Mouse (Mus musculus) spleen, embryonic (tissue): ENCODE data around the gene Pgap2.

Experiments
- CTCF ChIA-PET: fragments of 350-600 bp; sonication (Branson Sonifier 250); formaldehyde crosslinking; loops from one replicate; lab custom pipeline; 2022; lab: Charles Lee

Pgap2 gene

DNA sequence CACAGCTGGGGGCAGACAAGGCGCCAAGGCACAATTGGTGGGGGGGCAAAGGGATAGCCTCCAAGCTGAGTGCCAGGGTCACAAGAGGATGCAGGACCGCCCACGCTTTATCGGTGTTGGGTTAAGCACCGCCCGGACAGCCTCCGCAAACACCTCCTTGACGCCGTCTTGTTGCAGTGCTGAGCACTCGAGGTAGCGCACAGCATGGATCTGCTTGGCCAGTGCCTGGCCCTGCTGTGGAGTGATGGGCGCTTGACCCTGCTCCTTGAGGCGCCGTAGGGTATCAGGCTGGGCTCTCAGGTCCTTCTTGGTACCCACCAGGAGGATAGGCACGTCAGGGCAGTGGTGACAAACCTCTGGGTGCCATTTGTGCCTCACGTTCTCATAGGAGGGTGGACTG is 29.6 kb downstream of the Pgap2 start:
- CTCF ChIA-PET: no interaction called here

DNA sequence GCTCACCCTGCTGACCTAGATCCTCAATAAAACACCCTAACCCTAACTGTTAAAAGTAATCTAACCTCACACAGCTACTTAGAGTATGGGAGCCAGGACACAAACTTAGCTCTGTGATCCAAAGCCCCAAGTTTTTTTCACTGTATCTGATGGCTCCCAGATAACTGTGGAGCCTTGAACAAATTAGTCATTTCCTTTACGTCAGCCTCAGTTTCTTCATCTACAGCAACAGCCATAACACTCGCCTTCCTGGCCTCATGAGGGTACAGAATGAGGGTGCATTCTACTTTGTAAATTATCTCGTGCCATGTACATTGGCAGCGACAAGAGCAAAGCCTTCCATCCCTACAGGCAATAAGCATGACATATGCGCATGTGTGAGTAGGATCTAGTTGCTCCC is 32.4 kb downstream of the Pgap2 start:
- CTCF ChIA-PET: no interaction called here

DNA sequence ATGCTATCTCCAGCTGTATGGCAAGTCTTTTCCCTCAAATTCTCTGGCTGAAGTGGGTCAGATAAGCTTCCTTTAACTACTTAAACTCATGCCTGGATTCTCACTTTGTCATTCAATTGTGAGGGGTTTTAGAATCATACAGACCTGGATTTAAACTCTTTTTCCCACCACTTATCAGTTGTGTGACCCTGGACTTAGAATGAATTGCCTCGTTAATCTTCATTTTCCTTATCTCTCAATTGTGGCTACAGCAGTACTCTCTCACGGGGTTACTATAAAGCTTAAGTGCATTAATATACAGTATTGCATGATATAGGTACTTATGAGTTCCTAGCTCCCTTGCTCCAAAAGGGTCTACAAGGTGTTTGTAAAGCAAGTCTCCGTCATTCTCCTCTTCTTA is 32.9 kb downstream of the Pgap2 start:
- CTCF ChIA-PET: no interaction called here

DNA sequence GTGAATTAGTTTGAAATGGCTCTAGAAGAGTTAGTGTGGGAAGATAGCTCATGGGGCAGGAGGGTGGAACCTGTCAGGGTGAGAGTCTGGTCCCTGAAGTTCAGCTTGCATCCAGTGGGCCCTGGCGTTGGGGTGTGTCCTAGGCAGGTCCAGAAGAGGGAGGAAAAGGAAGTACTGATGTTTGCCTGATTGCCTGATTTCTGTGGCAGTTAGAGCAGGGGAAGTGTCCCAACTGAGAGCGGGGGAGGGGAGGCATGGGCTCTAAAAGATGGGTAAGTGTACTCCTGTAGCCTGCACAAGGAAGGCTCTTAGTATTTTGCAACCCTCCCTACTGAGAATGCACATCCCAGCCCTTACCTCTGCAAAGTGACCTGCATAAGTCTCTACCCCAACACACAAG is 33.9 kb downstream of the Pgap2 start:
- CTCF ChIA-PET: no interaction called here

DNA sequence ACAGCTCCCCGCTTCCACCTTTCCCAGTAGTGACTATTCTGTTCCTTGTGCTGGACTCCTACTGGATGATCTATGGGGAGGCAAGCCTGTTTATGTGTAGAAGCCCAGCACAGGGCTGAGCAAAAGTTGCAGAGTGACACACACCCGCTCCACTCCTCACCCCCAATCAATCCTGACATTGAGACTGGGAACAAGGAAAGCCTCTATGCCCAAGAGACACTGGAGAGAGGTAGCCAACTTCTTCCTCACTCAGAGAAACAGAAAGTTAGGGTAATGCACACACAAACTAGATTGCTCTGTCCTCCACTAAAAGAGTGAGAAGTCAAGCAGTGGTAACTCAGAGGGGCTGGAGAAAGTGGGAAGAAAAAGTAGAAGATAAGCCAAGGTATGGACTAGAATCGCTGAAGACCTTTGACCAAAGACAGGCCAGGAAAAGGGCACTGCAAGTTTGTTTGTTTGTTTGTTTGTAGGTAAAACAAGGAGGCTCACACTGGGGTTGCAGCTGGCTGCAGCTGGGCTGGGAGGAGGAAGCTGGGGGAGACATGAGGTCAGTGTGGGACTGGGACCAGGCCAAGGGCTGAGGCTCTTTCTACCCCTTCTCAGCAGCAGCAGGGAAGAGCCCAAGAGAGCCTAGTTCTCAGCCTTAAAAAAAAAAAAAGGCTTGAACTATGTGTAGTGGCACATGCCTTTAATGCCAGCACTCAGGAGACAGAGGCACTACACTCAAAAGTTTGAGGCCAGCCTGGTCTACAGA is 35.0 kb downstream of the Pgap2 start:
- CTCF ChIA-PET: no interaction called here

DNA sequence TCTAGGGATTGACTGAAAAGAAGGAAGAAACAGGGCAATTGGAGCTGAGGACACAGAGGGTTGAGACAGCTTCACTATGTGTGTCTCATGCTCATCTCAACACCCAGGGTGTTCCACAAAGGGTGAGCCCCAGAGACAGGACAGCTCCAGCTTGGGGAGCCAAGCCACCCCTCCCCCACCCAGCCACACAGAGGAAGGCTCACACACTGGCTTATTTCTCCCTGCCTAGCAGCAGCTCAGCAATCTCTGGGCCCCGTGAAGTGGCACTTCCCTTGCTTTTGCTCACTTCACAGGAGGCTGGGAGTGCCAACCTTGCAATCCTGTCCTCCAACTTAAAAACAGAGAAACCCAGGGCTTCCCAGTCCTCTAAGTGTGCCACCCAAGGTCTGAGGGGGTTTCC is 35.8 kb downstream of the Pgap2 start:
- CTCF ChIA-PET: no interaction called here

DNA sequence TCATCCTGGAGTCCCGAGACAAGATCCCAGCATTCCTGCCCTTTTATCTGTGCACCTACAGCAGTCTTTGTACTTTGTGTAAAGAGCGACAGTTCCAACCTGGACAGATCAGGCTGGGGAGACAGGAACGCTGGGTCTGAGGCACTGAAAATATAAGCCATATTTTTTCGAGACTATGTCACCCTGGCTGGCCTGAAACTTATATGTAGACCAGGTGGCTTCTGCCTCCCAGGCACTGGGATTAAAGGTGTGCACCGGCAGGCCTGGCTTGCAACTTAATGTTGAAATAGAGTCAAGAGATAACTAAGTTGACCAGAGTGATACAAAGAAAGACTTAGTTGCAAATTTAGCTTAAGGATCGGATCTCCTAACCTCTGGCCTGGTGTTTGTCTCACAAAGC is 36.3 kb downstream of the Pgap2 start:
- CTCF ChIA-PET: no interaction called here

DNA sequence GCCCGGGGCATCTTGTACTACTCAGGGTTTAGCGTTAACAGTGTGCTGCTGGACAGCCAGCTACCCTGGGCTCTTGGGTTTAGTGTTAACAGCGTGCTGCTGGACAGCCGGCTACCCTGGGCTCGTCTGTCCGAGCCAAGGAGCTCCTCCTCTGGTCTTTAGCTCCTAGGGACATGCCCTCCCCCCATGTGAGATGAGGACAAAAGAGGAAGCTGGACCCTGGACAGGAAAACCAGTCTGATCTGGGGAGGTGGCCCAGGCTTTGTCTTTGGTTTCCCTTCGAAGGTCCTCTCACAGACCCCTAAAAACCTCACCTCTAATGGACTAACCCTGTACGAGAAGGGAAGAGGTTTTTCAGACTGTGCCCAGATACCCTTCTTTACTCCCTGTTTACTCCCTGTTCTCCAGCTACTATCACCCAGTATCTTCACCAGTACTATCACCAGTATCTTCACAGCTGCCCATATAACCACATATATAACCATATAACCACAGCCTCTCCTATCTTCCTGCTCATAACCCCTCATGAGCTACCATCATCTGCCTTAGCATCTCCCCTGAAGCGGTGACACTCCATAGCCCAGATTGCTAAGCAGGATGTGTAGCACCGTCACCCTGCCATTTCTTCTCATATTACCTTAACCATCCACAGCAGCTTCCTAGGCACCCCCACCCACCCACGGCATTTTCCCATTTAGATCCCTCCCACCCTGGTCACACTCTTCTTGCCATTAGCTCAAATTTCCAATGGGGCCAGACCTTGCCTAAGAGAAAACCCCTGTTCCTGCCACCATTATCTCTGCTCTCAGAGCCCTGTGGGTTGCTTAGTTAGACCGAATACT is 37.2 kb downstream of the Pgap2 start:
- CTCF ChIA-PET: interaction anchor here (0.7 kb wide), 1 partner anchor 212 kb away, joined by 3 read pairs; no protein-coding TSS in a partner anchor

DNA sequence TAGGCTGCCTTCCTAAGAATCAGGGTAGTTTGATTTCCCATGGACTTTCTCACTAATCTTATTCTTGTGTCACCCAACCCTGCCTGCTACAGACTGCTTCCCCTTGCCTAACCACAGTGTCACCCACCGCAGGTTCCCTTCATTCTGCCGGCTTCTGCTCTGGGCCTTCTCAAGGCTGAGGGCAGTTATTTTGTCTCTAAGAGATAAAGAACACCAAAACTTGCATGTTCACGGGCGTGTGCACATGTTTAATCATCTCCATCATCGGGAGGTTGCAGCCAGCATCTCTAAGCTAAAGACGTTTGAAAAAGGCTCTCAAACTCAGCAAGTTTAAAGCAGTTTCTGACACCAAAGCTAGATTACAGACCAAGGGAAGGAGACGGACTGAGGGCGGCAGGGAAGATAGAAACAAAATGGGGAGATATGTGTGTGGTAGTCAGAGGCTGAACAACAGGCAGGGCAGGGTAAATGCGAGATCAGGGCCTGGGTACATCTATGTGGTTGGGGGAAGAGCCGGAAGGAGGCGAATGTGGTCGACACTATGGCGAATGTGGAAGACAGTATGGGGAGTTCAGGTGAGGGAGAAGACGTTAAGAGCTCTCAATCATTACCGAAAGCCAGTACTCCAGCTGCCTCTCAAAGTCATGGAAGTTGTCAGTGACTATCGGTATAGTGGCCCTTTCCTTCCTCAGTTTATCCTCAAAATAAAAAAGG is 38.8 kb downstream of the Pgap2 start:
- CTCF ChIA-PET: interaction anchor here (0.6 kb wide), 1 partner anchor 26 kb away, joined by 3 read pairs; no protein-coding TSS in a partner anchor

DNA sequence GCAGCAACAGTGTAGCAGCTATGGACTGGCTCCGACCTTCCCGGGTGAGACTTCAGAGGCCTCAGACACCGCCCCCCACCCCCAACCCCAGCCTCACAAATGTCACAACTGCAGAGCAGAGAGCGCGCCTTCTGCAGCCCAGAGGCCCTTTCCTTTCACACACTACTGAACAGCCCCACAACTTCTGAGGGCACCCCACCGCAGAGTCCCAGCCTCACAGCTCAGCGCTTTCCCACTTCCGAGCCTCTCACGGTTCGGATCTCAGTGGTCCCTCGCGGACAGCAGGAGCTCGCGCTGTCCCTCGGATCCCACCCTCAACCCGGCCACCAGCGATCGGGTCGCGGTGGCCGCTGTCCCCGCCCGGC is 39.5 kb downstream of the Pgap2 start:
- CTCF ChIA-PET: interaction anchor here (0.6 to 0.7 kb wide), 3 partner anchors 18 to 28 kb away, joined by 3 to 7 read pairs (median 3); partner anchors contain the start of gene Stim1

DNA sequence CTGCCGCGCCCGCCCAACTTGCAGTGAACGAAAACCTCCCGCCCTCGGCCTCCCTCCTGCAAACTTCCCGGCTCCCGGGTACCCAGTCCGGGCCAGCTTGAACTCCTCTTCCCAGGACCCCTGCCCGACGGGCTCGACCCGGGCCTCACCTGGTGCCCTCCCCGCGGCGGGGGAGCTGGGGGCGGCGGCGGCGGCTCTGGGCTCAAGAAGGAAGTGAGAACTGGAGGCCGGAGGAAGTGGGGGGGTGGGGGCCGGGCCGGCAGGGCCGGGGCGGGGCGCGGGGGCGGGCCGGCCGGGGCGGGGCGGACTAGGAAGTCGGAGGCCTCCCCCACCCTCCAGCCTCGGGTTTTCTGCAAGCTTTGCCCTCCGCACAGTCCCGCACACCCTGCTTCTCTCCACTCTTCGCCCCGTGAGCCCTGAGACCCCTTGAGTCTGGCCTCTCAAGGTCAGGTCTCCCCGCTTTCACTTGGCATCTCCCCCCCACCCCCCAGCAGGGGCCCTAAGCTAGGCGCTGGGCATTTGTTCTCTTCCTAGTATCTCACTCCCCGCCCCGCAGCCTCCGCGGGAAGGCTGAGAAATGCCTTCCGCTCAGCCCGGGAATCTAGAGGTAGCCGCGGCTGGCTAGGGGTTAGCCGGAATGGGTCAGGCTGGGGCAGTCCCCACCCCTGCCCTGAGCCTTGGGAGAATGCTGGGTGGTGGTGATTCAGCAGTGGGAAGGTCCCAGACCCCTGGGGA is 40.1 kb downstream of the Pgap2 start:
- CTCF ChIA-PET: interaction anchor here (0.5 to 0.7 kb wide), 5 partner anchors 17 to 576 kb away, joined by 3 to 7 read pairs (median 5); partner anchors contain the start of gene Stim1

DNA sequence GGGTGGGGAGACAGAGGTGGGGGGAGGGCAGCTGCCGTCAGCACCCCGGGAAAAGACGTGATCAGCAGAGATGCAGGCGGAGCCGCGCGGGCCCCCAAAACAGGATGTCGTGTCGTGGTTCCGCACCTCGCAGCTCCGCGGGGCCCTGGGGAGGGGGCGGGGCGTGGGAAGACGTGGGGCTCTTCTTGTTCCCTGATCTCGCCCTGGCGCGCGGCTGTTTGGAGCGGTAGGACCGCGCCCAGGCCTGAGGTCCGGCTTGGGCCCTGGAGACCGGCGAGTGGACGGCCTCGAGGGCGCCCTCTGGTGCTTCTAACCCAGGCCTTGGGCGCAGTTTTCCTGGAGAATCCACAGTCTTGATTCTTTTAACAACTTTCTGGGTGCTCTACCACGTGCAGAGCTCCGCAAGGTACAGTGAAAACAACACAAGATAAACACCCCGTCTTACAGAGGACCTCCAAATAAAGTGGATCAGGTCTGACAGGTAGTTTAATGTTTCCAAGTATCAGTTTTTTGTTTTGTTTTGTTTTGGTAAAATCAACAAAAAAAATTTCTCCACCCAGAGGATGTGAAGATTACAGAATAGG is 40.7 kb downstream of the Pgap2 start:
- CTCF ChIA-PET: interaction anchor here (0.5 to 0.6 kb wide), 4 partner anchors 27 to 577 kb away, joined by 3 to 6 read pairs (median 6); no protein-coding TSS in a partner anchor

DNA sequence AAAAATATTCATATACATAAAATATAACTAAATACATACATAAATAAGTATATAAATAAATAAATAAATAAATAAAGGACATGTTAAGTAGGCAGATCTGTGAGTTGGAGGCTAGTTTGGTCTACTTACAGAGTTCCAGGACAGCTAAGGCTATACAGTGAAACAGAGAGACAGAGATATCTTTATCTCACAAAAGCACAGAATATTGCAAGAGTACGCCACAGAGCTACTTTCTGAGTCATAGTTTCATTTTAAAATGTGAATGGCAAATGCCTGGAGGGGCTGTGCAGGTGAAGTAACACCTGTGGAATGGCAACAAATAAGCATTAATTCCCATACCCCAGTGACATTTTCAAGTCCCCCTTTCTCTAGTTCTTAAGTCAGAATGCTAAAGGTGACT is 43.6 kb downstream of the Pgap2 start:
- CTCF ChIA-PET: no interaction called here

DNA sequence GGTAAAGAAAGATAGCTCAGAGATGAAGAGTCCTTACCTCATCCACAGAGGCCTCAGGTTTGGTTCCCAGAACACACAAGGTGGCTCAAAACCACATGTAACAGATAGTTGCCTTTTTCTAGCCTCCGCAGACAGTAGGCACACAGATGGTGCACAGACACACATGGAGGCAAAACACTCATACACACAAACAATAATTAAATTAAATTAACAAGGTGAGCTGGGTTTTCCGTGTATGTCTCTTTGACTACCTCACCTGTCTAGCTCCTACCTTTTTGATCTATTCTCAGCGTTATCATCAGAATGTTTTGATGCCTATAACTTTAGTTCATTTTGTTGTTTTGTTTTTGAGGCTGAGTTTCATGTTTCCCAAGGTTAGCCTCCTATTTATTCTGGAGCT is 45.9 kb downstream of the Pgap2 start, which contains the start of gene Rhog:
Gene Rhog, minus strand, starts transcription at position 101 of the 400 bp plus-strand sequence.
- CTCF ChIA-PET: no interaction called here

DNA sequence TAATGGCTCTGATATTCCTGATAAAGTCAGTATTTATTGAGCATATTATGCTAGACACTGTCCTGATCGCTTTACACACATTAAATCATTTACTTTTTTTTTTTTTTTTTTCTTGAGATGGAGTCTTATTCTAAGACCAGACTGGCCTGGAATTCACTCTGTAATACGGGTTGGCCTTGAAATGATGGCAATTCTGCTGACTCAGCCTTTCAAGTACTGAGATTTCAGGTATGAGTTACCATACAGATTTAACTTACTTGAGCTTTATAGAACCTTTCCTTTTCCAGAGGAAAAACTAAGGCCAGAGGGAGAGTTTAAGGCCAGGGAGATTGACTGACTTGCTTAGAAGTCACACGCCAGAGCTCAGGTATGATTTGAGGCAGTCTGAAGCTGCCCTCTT is 46.6 kb downstream of the Pgap2 start:
- CTCF ChIA-PET: no interaction called here

DNA sequence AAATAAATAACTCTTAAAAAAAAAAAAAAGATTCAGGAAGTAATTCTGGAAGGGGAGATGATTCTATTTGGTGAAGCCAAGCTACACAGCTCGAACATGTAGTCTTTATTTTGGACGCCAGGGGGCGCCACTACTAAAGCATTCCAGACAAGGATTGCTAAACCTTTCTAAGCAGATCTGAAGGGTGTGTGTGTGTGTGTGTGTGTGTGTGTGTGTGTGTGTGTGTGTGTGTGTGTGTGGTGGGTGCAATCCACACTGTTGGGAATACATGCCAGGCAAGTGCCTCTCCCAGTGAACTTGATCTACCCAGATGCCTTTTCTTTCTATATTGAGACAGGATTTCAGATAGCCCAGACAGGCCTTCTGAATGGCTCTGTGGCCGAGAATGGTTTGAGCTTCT is 48.2 kb downstream of the Pgap2 start:
- CTCF ChIA-PET: interaction anchor here (0.6 to 0.9 kb wide), 3 partner anchors 18 to 213 kb away, joined by 3 to 6 read pairs (median 6); no protein-coding TSS in a partner anchor

DNA sequence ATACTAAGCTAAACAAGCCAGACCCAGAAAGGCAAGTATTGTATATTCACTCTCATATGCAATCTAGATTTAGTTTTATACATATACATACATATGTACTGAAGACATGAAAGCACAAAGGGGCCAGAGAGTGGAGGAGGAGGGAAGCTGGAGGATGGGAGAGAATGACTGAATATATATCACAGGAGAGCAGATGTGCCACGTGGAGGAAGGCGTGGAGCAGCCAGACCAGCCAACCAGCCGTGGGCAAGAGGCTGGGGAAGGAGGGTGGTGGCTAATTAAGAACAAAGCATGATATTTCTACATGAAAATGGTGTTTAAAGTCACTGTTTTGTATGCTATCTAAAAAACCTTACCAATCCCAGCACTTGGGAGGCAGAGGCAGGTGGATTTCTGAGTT is 48.7 kb downstream of the Pgap2 start:
- CTCF ChIA-PET: interaction anchor here (0.6 to 0.9 kb wide), 2 partner anchors 159 to 212 kb away, joined by 3 to 6 read pairs; no protein-coding TSS in a partner anchor

DNA sequence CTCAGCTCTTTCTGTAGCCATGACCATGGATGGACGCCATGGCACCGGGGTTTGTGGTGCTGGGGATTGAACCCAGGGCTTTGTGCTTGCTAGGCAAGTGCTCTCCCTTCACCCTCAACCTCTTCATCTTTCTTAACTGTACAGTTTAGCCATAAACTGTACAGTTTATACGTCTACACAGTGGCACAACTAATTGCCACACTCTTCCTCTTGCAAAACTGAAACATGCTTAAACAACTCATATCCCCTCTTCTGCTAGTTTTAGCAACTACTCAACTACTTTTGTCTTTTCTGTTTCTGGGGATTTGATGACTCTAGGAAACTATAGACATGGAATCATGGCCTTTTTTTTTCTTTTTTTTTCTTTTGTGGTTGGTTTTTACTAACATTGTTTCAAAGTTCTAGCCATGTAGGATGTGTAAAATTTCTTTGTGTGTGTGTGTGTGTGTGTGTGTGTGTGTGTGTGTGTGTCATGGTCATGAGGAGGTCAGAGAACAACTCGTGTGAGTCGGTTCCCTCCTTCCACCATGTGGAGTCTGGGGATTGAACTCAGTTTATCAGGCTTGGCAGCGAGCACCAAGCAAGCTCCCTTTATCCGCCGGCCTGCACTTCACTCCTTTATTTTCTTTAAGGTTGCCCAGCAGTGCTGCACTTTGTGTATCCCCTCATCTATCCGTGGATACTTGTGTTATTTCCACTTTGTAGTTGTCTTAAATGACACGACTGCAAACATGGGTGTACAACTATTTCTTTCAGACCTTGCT is 49.9 kb downstream of the Pgap2 start:
- CTCF ChIA-PET: no interaction called here

DNA sequence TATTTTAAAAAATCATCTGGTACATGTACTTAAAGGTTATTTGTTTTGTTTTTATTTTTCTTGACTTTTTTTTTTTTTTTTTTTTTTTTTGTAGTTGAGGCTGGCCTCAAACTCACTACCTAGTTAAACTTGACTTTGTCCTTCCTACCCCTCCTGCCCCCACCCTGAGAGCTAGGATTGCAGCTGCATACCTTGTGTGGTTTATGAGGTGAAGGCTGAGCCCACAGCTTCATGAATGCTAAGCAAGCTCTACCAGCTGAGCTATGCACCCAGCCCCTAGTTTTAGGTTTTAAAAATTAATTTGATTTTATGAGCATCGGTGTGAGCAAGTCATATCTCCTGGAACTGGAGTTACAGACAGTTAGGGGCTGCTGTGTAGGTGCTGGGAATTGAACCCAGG is 50.5 kb downstream of the Pgap2 start:
- CTCF ChIA-PET: no interaction called here

DNA sequence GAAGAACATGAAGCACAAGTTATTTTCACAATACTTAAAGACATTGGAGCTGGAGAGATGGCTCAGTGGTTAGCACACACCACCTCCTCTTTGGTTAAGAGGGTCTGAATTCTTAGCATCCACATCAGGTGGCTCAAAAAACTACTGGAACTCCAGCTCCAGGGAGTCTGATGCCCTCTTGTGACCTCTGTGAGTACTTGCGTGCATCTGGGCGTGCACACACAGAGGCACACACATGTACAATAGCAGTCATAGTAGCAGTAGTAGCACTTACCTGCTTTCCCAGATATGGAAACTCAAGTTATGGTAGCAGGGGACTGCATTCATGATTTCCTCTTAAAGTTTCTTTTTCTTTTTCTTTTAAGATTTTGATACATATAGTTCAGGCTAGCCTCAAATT is 53.0 kb downstream of the Pgap2 start:
- CTCF ChIA-PET: no interaction called here
